Mouse (Mus musculus): ENCODE measurements around the gene Stat3.
A peak's percentile ranks its signal among the peaks of the same experiment; 100 is the strongest.

Stat3 gene

DNA sequence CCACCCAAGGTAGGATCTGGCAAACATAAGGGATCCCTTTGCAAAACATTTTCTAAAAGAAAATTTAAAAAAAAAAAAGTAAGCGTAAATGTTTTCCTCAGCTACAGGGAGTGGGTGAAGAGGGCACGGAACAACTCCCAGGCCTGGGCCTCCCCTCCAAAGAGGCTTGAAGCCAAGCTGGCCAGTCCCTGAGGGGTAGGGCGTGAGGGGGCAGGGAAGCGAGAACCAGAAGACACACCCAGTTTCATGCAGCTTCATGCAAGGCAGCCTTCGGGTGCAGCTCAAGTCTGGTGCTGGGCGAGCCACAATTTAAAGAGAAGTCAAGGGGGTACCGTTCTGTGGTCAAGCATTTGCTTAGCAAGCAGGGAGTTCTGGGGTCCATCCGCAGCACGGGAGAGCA, 24.3 kb upstream of the Stat3 start:
- DNase-seq (ENCODE audit: low spot score), result no peak

DNA sequence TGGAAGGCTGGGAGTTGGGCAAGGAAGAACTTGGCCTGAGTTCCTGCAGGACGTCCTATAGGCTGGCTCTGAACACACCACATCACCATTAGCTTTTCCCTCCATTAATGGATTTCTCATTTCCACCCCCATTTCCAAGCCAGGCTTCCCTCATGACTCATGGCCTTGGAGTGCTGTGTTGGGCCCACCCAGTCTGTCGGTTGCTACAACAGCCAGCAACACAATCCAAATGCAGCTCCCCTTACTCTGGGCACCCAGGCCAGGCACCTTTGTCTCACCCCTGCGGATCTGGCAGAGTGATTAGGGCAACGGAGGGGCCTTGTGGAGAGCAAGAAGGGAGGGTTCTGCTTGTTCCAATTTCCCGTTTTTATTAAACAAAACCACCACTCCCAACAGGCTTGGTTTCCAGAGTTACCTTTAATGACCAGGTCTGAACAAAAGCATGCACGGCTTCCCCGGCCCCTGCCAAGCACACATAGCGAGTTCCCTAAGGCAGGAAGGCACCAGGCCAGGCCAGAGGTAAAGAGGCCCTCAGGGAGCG, 23.1 kb upstream of the Stat3 start:
- DNase-seq (ENCODE audit: low spot score), result no peak

DNA sequence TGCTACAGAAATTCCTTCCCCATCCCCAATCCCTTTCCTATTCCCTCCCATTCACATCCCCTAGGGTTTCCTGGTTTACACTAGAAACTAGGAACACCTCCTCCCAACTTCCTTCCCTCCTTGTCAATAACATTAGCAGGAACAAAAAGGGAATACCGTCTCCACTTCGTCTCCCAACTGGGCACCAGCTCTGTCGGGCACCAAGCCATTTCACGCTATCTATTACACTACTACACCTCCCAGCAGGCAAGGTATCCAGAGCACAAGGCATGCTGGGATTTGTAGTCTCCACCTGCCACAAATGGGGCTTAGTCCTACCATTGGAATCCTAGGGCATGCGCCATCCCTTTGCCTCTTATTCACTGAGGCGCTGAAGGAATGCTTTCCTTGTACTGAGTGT, 21.2 kb upstream of the Stat3 start:
- DNase-seq (ENCODE audit: low spot score), result no peak

DNA sequence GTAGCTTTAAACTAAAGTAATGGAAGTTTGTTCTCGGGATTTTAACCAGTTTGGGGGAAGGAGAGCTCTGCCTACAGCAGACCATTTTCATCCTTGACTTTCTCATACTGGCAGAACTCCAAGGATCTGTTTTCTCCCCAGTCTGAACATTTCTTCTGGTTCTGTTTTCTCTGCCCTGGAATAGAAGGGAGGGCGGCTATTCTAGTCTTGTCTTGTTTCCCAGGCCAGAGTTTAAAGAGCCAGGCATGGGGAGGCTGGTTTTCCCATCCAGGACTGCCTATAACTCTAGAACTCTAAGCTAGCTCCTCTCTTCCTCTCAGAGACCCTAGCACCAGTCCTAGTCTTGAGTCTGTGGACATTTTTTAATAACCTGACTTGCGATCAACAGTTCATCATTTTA, 20.5 kb upstream of the Stat3 start:
- no peak for DNase-seq (ENCODE audit: low spot score)

DNA sequence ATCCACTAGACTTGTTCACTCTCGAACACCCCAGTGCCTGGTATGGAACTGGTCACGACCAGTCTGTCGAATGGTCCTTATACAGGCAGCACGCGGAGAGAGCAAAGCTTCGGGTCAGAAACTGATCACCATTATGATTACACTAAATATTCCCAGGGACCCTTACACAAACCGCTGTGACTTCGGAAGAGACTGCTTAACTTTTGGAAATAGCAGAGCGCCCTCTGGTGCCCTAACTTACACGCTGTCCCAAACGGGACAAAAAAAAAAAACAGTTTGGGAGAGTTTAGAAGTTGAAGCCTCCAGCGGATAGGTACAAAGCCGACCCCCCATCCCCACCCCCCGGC, 20.1 kb upstream of the Stat3 start:
- peak; percentile 70 for DNase-seq (ENCODE audit: low spot score)

DNA sequence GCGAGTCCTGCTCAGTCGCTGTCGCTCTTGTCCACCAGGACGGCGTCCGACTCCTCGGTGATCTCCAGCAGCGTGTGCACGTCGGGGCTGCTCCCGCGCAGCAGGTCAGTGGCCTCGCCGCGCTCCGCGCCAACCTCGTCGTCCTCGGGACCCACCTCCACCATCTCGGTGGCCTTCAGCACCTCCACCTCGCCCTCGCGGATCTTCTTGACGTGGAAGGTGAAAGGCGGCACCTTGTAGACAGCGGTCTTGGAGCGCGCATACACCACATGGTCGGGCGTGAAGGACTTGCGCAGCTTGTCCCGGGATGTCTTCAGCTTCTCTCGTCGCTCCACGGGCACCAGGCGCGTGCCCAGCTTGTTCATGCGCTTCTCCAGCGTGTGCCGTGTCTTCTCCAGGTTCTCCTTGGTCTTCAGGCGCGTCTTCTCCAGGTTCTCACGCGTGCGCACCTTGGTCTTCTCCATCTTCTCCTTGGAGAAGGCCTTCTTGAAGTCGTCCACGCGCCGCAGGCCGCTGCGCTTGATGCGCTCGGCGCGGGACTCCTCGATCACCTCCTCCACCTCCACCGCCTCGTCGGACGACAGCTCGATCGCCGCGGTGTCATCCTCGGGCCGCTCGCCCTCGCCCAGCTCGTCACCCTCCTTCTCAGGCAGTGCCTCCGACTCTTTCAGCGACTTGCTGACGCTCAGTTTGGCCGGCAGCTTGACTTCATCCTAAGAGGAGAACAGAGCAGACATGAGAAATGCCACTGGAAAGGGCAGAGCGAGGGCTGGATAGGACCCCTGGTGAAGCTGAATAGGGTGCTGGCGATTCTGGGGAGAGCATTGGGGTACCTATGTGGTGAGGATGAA, 19.5 kb upstream of the Stat3 start:
- no peak for DNase-seq (ENCODE audit: low spot score)

DNA sequence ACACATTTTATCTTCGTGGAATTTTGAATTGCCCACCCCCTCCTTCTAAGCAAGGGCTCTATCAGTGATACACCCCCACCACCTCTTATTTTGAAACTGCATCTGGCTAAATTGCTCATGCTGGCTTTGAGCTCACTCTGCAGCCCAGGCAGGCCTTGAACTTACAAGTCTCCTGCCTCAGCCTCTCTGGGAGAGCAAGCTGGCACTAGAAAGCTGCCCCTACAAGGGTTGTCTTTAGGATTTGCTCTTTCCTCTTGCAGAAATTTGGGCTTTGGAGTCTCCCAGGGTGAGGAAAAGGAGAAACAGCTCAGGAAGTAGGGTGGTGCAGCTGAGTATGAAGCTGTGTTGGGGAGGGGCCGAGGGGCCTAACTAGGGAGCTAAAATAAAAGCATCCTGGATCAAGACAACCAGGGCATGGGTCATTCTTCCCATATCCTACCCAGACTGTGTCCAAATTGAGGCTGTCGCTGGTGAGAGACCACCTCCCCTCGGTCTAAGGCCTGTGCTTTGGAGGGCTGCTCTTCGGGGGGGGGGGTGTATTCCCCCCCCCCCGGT, 18.7 kb upstream of the Stat3 start:
- no peak for DNase-seq (ENCODE audit: low spot score)

DNA sequence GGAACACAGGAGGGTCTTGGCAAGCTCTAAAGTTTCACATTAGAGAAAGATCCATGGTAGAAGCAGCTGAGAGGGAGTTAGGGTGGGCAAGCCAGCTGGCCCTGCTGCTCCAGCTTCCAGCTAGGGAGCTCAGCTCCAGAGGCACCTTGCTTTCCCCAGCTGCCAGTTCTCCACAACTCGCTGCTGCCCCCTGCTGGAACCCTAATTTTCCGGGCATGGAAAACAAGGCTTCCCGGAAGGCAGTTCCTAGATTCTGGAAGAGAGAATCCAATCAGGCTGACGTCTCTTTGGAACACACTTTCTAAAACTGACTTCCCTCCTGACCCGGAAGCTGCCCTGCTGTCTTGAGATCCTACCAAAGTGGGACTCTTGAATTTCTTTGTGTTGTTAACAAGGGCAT, 17.9 kb upstream of the Stat3 start:
- DNase-seq (ENCODE audit: low spot score), result peak; percentile 64

DNA sequence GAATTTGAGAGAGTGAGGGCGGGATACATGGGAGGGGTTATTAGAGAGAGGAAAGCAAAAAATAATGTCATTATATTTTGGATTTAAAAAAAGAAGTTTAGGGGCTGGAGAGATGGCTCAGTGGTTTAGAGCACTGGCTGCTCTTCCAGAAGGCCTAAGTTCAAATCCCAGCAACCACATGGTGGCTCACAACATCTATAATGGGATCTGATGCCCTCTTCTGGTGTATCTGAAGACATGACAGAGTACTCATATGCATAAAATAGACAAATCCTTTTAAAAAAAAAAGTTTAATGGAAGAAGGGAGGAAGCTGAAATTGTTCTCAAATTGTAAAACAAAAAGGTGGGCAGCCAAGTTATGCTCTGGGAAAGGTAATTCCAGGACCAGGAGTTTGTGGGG, 10.2 kb upstream of the Stat3 start:
- no peak for DNase-seq (ENCODE audit: low spot score)

DNA sequence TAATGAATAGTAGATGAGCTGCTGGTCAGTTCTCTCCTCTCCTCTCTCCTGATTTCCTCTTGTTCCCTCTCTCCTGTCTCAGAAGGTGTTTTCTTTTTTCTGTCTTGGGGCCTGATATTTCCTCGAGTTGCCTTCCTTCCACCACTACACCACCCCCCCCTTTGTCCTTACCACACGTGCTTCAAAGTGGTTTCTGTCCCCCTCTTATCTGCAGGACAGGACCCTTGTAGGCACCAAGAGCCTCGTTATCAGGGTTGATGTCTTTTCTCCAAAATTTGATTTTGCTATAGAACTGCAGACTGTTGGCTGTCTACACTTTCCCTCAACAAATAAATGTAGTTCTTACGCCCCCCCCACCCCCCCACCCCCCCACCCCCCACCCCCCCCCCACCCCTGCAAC, 9.0 kb upstream of the Stat3 start:
- DNase-seq (ENCODE audit: low spot score), result no peak

DNA sequence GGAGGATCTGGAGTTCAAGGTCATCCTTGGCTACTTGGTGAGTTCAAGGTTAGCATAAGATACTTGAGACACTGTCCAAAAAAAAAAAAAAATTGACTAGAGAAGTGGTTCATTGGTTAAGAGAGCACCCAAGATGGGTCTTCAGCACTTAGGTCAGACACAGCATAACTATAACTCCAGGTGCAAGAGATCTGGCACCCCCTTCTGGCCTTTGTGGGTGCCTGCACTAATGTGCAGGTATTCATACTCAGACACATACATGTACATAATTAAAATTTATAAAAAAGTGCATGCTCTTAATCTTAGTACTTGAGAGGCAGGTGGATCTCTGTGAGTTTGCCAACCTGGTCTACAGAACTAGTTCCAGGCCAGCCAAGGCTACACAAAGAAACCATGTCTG, 8.2 kb upstream of the Stat3 start:
- DNase-seq (ENCODE audit: low spot score), result no peak

DNA sequence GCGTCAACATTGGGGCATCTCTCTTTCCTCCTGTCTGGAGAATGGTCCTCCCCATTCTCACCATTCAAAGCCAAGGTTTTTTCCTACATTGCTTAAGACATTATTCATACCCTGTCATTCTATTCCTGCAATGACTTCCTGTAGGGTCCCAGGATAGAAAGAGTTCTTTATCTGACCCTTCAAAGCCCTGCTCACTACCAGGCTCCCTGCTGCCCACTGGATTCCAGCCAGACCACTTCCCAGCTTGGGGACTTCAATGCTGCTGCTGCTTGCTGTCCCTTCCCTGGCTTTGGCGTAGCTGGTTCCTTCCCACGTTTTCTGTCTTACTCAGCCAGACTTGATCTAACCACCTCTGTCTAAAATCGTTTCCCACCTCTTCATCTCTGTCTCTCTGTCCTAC, 7.5 kb upstream of the Stat3 start:
- DNase-seq (ENCODE audit: low spot score), result no peak

DNA sequence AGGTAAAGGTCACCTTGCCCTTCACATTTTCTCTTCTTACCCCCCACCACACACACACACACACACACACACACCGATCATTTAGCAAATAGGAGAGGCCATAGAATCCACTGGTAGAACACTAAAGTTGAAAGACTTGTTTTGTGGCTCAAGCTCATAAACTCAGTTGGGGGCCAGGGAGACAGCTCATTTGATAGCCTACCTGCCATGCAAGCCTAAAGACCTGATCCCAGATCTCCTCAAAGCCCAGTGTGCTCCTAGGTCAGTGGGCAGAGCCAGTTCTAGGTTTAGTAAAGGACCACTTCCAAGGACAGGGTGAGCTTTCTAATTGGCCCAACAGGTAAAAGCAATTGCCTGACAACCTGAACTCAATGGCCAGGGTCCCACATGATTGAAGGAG, 3.0 kb upstream of the Stat3 start:
- no peak for DNase-seq (ENCODE audit: low spot score)

DNA sequence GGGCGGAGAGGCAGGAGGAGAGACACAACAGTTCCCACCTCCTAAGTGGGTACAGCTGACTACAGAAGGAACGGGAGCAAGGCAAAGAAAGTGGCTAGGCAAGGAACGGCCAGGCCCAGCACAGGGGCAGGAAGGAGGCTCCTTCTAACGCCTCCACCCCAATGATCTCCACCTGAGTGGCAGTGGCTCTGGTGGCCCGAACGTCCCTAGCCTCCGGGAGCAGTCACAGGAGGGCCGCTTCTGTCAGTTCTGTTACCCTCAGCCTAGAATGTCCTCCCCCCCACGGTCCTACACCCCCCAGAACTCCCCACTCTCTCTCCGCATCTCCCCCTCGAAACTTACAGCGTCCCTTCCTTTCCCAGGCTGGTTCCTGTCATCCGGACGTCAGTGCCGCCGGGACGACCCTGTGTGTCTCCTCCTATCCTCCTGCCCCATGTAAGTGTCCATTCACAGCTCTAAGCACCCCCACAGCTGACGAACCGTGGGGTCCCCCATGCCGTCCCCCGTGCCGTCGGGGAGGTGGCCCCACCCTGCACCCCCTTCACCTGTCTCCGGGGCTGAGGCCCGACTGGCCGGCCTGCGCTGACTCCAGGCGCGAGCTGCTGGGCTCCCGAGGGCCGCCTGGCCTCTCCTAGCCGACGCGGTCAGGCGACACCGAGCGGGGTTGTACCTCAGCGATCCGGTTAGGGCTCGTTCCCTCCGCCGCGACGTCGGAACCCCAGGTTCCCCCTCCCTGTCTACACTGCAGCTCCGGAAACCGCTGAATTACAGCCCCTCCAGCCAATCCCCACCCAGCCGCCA, 429 bp downstream of the Stat3 start:
- DNase-seq (ENCODE audit: low spot score), result peak; percentile 42

DNA sequence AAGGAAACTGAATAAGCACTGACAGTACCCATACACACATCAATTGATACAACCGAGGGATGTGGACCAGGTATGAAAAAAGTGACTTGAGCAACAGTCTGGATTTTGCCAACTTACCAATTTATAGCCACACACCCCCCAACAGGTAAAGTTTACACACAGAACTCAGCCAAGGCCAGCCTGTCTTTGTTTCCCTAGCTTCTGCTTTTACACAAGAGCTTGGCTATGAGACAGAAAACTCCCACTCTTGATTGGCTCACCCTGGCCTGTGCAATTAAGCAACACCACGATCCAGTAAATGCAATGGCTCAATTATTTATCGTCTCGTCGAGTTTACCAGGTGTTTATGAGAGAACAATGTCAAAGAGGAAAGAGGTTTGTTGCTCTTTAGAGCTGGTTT, 1.2 kb downstream of the Stat3 start:
- DNase-seq (ENCODE audit: low spot score), result no peak

DNA sequence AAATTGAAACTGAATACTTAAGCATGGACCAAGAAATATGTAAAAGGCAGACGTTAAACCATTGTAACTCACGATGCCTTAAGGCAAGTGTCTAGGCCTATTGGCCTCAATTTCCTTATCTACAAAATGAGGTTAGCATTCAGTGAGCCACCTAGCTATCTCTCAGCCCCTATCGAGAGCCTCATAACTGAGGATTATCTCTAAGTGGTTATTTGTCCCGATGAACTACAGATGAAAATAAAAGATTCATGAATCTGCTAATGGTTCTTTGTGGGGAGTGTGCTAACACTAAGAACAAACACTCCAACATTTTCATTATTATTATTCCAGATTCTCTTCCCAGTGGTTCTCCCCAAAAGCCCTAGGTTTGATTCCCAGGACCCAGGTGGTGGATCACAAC, 2.0 kb downstream of the Stat3 start:
- DNase-seq (ENCODE audit: low spot score), result no peak

DNA sequence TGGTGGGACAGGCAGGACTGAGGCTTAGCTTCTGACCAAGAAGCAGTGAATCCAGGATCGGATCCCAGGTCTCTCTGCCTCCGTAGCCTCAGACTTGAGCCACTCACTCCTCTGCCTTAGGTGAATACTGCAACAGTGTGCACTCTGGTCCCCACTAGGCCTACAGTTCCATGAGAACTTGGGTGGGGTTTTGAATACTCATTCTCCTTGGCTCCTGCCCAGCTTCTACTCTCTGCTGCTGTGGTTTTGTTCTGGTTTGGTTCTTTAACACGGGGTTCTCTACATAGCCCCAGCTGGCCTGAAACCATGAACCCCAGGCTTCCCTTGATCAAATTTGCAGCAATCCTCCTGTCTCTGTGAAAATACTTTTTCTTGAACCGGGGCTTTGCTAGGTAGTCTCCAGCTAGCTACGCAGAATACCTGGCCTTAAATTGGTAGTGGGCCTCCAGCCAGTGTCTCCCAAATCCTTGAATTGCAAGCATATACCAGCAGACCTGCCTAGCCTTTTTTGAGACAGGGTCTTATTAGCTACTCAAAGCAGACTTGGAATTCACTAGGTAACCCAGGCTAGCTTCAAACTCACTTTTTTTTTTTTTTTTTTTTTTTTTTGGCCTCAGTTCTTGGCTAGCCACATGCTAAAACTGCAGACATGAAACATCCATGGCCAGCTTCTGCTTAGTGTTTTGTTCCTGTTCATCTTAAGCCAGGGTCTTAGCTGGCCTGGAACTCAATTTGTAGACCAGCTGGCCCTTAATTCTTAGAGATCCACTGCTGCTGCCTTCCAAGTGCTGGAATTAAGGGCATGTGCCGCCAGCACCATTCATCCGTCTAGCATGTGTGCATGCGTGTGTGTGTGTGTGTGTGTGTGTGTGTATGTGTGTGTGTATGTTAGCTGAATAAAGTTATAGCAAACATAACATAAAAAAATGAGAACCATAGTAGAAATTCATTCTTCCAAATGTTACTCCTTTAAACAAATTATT, 3.7 kb downstream of the Stat3 start:
- no peak for DNase-seq (ENCODE audit: low spot score)

DNA sequence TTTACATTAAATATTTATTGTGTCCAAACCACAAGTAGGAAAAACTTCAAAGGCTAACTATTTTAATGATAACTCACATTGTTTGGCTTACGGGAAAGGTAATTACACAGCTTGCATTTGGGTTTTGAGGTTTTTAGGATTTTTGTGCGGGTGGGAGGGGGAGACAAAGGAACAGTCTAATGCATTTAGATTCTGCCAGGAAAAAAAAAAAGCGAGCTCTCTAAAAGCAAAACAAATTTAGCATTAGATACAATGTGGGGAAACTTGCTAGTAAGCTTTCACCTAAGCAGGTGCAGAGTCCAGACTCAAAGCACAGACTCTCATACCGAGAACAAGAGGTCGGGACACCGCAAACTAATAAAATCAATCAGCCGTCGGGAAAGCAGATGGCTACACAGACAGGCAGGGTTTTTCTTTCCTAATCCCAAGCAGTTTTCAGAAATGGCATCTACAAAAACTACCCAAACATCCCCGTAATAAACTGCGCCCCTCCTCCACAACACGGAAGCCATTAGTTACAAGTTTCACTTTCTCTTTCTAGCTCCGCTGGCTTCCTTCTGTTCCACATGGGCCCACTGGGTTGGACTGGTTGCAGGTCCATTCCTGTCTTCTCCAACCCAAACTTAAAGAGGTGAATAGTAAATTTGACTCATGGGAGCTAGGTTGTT, 8.0 kb downstream of the Stat3 start:
- DNase-seq (ENCODE audit: low spot score), result no peak

DNA sequence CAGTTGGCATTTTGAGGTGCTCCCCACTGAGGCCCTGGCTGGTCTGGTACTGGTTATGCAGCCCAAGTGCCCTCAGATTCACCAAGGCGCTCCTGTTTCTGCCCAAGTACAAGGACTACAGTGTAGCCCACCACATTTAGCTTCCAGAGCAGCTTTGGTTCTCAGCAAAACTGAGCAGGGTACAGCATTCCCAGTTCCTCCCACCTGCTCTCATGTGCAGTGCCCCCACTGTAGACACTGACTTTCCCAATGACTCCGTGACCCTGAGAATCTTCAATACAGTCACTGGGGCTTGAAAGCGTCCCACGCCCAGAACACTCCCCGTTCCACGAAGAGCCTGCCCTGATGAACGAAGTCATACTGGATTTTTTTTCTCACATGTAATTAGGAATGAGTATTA, 8.7 kb downstream of the Stat3 start:
- no peak for DNase-seq (ENCODE audit: low spot score)

DNA sequence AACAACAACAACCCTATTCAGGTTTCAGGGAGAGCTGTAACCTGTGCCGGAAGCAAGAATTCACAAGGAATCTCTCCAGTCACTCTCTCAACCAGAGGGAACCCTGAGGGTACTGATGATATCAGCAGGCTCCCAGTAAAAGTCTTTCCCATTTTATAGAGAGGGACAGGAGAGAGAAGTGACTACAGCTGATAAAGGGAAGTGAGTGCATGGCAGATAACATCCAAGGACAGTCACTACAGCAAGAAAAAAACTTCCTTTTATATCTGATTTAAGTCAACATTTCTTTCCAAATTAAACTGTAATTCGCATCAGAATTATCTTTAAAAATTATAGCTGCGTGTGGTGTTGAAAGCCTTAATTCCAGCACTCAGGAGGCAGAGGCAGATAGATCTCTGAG, 12.0 kb downstream of the Stat3 start:
- no peak for DNase-seq (ENCODE audit: low spot score)

DNA sequence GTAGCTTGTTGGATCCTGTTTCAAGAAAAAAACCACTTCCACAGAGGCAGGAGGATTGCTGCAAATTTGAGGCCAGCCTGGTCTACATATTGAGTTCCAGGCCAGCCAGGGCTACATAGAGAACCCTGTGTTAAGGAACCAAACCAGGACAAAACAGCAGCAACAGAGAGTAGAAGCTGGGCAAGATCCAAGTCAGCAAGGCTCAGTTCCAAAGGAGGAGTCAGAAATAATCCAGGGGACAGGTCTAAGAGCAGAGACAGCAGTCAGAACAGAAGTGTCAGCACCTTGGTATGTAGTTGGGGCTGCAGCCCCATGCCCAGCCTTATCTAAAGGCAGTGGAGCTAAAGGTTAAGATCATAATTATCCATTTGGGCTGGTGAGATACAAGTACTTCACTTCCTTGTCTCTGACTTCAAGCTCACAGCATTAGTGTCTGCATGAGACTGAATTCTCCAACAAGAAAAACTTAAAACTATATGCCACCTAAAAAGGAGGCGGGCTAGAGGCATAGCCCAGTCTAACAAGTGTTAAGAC, 14.9 kb downstream of the Stat3 start:
- no peak for DNase-seq (ENCODE audit: low spot score)
